Mouse (Mus musculus): ENCODE measurements around the gene C87436.

DNA sequence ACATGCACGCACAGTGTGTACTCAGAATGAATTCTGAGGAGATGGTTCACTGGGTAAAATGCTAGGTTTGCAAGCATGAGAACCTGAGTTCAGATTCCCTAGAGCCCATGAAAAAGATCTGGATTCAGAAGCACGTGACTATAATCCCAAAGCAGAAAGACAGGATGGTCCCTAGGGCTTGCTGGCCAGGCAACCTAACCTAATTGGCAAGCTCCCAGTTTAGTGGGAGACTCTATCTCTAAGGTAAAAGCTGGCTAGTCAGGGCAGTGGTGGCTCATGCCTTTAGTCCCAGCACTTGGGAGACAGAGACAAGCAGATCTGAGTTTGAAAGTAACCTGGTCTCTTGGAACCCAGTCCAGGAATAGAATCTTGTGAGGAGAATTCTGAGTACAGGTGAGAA, 39.2 kb upstream of the C87436 start:
- TF ChIP-seq POLR2A (IDR thresholded peaks at IDR 0.05; ENCODE audit: insufficient read depth, low read depth, low read length), result no peak
- TF ChIP-seq CTCF (IDR thresholded peaks at IDR 0.05; ENCODE audit: insufficient read depth, low read depth, low read length), result no peak
